Mouse (Mus musculus) forelimb bud, embryonic 11.5 days (tissue): ENCODE results near the gene Atp5l.
"Not testable (repeated sequence)": the region's sequence is repeated elsewhere in the genome, so short reads cannot be mapped to it uniquely, and the experiment has no call there.

Experiments used
- DNase-seq: peaks from one replicate; pipeline ENCODE4 v3.0.0-alpha.2; 2012; ENCODE audit warnings: low read depth, low spot score

The Atp5l gene

GRCm38 (mm10) chr9:44920374-44921122 is at the start of gene Atp5l:
Gene Atp5l, minus strand, starts transcription at chr9:44920742.
- peak; percentile 97 for DNase-seq

GRCm38 (mm10) chr9:44969450-44969849 is 48.9 kb upstream of the Atp5l start:
- DNase-seq = no peak

GRCm38 (mm10) chr9:44967763-44968162 is 47.2 kb upstream of the Atp5l start:
- DNase-seq = not testable (repeated sequence)

GRCm38 (mm10) chr9:44966815-44967242 is 46.3 kb upstream of the Atp5l start:
- peak; percentile 79 for DNase-seq

- no peak for DNase-seq
Observed at GRCm38 (mm10) chr9:44965833-44966466, 45.4 kb upstream of the Atp5l start.

- DNase-seq = peak; percentile 99
Observed at GRCm38 (mm10) chr9:44965126-44965832, 44.7 kb upstream of the Atp5l start, which contains the start of gene Ube4a. Gene Ube4a, minus strand, starts transcription at chr9:44965600.

- DNase-seq = no peak
Observed at GRCm38 (mm10) chr9:44954432-44954831, 33.9 kb upstream of the Atp5l start.

GRCm38 (mm10) chr9:44947836-44948235 is 27.3 kb upstream of the Atp5l start:
- no peak for DNase-seq

GRCm38 (mm10) chr9:44946185-44946695 is 25.7 kb upstream of the Atp5l start:
- no peak for DNase-seq

- DNase-seq = no peak
Observed at GRCm38 (mm10) chr9:44942421-44942820, 21.9 kb upstream of the Atp5l start.

- DNase-seq = no peak
Observed at GRCm38 (mm10) chr9:44941756-44942155, 21.2 kb upstream of the Atp5l start.

GRCm38 (mm10) chr9:44921543-44921942 is 1.0 kb upstream of the Atp5l start:
- DNase-seq = no peak

- no peak for DNase-seq
Observed at GRCm38 (mm10) chr9:44921123-44921468, 554 bp upstream of the Atp5l start.

GRCm38 (mm10) chr9:44919606-44920005 is 936 bp downstream of the Atp5l start:
- DNase-seq = no peak

- peak; percentile 30 for DNase-seq
Observed at GRCm38 (mm10) chr9:44916196-44916595, 4.3 kb downstream of the Atp5l start.

- no peak for DNase-seq
Observed at GRCm38 (mm10) chr9:44914706-44915105, 5.8 kb downstream of the Atp5l start.

- no peak for DNase-seq
Observed at GRCm38 (mm10) chr9:44911365-44911764, 9.2 kb downstream of the Atp5l start.

GRCm38 (mm10) chr9:44905620-44906019 is 14.9 kb downstream of the Atp5l start:
- DNase-seq = no peak

GRCm38 (mm10) chr9:44904964-44905363 is 15.6 kb downstream of the Atp5l start:
- DNase-seq = no peak

GRCm38 (mm10) chr9:44903856-44904255 is 16.7 kb downstream of the Atp5l start:
- no peak for DNase-seq

GRCm38 (mm10) chr9:44900402-44900801 is 20.1 kb downstream of the Atp5l start:
- no peak for DNase-seq

GRCm38 (mm10) chr9:44899716-44900115 is 20.8 kb downstream of the Atp5l start:
- DNase-seq = no peak
